Mouse (Mus musculus) monocyte, adult 2 months (primary cell): ENCODE data around the gene Cetn2.

ENCODE experiments used
- DNase-seq, 2 experiments: peaks; one replicate each; pipeline ENCODE4 v3.0.0; 2022; ENCODE audit warnings: low spot score in 2 of 2, low read depth in 1 of 2

Gene Cetn2

GRCm38 (mm10) chrX:72917884-72918681 is at the start of gene Cetn2, which contains the start of gene Nsdhl:
Gene Cetn2 (minus strand): TSS chrX:72918411.
Gene Nsdhl (plus strand): TSS chrX:72918557.
- DNase-seq, result peak; percentile 49 to 73

GRCm38 (mm10) chrX:72962743-72963142 is 44.5 kb upstream of the Cetn2 start:
- no peak for DNase-seq

GRCm38 (mm10) chrX:72961511-72961910 is 43.3 kb upstream of the Cetn2 start:
- no peak for DNase-seq

DNA sequence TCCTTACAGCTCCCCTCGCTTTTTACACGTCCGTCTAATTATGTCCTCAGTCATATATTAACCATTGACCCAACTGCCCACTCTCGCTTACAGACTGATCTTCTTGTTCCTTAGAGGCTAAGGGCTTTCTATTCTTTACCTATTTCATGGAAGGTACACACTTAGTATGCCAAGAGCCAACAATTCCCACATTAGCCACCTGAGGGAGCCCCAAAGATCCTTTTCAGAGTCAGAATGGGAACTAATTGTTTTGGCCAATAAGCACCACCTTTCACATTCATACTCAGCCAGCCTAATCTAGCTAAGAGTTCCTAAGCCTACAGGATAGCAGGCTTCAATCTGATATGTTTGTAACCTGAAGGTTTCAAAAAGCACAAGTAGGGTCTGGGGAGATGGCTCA is 42.2 kb upstream of the Cetn2 start:
- DNase-seq, result no peak

DNA sequence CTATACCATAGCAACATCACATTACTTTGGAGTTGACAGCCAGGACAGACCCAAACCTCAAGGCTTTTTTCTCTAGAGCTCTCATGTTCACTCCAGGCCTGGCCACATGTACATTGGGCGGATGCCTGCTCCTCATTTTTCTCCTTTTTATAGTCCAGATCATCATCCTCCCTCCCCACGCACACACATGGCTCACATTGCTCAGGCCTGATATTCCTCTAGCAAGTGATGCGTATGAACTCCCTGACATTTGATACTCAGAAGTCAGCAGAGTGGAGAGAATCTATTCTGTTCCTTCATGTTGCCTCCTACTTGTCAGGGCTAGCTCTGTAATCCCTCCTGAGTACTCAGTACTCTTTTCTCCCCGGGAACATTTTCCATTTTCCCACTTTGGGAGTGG is 38.3 kb upstream of the Cetn2 start:
- no peak for DNase-seq

DNA sequence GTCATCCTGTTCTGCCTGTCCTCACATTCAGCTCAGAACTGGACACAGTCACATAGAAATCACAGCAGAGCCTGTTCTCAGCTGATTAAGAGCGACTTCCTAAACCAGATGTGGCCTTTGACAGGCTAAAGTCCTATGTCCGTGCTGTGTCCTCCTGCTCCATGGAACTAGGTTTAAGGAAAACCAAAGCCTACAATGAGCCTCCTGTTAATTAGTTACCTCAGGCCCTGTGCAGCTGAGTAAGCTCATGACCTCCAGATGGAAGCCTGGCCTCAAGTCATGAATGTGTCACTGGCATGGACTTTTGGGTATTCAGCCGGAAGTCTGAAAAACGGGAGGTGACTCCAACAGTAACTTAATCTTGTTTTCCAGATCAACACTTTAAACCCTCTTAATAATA is 35.3 kb upstream of the Cetn2 start:
- DNase-seq, result no peak

- DNase-seq, result no peak
Observed at GRCm38 (mm10) chrX:72921391-72921790, 3.2 kb upstream of the Cetn2 start.

- DNase-seq, result no peak
Observed at GRCm38 (mm10) chrX:72918682-72919059, 460 bp upstream of the Cetn2 start.

GRCm38 (mm10) chrX:72911611-72912010 is 6.6 kb downstream of the Cetn2 start:
- DNase-seq, result no peak

DNA sequence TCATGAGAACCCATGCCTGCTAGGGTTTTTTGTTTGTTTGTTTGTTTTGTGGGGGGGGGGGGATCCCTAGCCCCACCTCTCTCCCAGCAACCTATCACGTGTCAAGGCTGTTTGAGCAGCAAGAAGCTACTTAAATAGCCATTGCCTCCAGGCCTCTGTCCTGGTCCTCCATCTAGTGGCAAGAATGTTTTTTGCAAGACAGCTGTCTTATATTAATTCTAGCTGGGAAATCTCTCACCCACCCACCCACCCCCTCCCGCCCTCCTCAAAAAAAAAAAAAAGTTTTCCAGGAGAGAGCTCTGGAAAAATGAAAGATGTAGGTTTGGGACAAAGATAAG is 9.8 kb downstream of the Cetn2 start:
- DNase-seq, result no peak

DNA sequence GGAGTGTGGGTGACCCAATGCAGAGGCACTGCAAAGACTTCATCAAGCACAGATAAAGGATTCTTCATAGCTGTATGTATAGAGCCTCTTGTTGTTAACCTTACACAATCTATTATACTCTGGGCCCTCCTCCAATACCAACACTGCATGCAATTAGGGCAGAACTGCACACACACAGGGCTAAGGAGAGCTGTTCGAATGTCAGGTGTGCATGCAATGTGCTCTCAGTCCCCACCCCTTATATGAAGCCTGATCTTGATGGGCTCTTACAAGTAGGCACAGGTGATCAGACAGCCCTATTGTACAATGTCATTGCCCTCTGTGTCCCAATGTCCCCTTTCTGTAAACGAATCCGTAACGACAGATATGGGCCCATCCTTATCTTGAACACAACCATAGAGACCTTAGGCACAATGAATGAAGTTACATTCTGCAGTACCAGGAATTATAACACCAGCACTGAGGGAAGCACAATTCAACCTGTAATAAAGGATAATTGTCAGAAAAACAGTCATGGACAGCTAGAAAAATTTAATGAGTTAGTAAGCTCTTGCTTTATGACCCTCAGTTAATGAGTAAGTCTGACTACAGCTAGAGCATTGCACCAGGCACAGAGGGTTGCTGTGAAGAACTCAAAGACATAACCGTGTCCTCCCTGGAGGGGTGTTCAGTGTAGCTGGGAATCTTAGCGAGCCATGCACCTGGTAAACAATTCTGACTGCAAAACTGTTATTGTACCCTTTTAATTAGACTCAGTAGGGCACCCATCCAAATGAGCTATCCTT is 10.4 kb downstream of the Cetn2 start:
- no peak for DNase-seq

DNA sequence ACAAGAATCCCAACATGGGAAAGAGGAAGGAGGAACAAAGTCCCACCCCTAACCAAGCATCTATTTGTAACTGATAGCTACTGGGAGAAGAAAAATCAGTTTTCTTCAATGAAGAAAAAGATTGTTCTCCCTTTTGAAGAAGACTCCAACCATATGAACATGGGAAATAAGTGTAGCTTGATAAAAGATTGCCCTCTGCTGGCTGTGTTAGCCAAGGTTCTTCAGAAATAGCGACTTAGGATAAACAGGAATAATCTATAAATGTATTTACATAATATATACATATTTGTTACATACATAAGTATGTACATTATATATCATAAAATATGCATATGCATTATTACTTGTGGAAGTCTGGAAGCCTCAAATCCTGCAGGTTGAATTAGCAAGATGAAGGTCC is 15.7 kb downstream of the Cetn2 start:
- DNase-seq, result no peak

DNA sequence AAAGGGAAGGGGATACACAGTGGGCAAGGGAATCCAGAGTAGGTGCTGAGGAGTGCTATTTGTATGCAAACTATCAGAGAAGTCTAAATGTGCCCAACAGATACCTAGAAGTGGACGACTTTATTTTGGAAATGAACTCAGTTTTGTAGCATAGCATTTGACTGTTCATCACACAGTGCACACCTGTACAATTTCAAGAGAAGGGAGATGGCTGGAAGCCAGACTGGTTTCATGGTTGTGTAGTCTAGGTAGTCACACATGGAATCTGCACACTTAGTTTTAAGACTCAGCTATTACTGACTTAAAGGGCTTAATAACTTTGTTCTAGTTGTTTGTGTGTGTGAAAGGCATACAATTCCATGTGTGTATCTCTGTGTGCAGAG is 22.2 kb downstream of the Cetn2 start:
- no peak for DNase-seq

DNA sequence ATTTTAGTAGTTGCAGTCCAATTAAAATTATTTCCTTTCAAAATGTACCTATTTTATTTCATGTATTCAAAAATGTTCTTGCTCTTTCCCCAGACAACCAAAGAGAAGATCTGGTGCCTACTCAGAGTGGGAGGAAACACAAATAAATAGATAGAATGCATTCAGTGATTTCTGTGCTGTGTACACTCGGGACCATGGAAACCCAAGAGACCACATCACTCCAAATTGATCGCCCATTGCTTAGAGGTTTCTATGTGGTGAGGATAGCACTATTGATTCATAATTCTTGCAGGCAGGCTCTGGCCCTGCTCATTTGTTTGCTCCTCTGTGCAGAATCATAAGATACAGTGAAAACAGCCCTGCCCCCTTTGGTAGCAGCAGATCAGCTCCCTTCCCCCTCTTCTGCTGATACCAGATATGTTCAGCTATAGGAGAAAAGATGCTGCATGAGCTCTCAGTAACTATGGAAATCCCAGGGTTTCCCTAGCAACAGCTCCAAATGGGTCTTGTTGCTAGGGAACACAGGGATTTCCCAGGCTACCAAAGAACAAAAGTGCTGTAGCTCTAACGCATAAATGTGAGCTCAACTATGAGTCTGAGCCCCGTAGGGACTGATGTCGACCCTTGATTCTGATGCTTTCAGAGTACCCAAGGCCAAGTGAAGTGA is 22.7 kb downstream of the Cetn2 start:
- DNase-seq, result no peak
